Mouse (Mus musculus): ENCODE measurements around the gene Agap1.

DNA sequence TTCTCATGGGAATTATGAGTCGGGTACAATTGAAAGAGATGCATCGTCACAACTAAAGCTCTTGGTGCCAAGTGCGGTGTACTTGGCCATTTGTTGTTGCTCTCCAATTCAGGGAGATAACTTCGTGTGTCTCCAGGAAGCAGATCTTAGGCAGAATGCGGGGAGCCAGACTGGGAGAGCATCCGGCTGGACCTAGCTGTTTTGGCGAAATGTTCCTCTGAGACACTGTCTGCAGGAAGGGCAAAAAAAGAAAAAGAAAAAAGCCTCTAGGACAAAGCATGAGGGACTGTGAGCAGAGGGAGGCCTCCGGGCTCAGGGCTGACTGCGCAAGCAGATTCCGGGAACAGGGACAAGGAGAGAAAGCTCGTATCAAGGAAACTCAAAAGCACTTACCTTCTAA, 34.0 kb upstream of the Agap1 start:
- TF ChIP-seq CTCF (IDR thresholded peaks at IDR 0.05; ENCODE audit: control insufficient read depth, insufficient read depth, low read length) (no peak), POLR2A (IDR thresholded peaks at IDR 0.05; ENCODE audit: borderline replicate concordance, control insufficient read depth, low read depth, low read length) (no peak)

Measured in bone marrow, adult 2 months (tissue).